Mouse (Mus musculus): ENCODE measurements at regions not wholly inside any gene's neighbourhood (a gene's known extent, or its start where the extent isn't known, plus 50 kb on each side); places are given as distances from the start of the nearest gene placed in this dataset.

DNA sequence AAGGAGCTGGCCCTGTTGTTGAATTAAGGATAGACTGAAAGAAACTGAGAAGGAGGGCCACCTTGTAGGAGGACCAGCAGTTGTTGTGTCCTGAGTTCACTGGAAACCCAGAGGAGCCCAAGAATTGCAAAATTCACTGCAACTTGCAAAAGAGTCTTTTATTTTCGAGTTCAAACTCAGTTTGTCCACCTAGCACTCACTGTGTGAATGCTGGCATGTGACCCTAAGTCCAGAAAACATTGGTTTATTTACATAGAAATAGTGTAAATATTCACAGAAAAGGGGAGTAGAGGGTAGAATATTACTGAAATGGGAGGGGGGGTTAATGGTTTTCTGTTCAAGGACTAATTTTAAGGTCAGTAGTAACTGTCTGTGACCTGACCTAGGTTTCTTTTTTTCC is 394.7 kb downstream of the 4933405O20Rik start:
- TF ChIP-seq CTCF (conservative IDR thresholded peaks at IDR 0.05; ENCODE audit: low read length) = no peak
- no peak for TF ChIP-seq POU5F1 (IDR thresholded peaks at IDR 0.05; ENCODE audit: borderline replicate concordance, low read length)
- TF ChIP-seq NANOG (IDR thresholded peaks at IDR 0.05; ENCODE audit: borderline replicate concordance, low read length) = no peak

All from E14TG2a.4 (cell line).